Mouse (Mus musculus): ENCODE results near the gene Nemf. TPM values are rescaled to one million over a fixed set of nuclear protein-coding genes. Genes with fewer than 3 reads are reported as not detected.

Nemf gene
- polyA plus RNA-seq, 2 experiments: 37.8 to 78.6 TPM

DNA sequence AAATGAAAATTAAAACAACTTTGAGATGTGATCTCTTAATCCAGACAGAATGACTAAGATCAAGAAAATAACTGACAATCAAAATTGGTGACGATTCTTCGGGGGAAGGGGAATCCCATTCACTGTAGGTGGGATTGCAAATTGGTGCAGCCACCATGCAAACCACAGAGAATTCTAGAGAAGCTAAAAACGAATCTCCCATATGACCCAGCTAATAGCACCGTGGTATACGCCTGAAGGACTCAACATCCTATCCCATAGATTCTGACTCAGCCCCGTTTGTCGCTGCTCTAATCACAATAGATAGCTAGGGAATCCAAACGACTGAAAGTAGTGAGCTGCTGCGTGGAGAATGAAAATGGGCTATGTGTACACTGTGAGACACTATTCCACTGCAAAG lies 68.3 kb downstream of the Nemf start:
- Histone ChIP-seq H3K4me1 (ENCODE audit: control insufficient read depth, insufficient read depth, low read length) (no peaks in the 10 kb centered on the region), H3K9me3 (ENCODE audit: control insufficient read depth, low read length) (no peaks in the 10 kb centered on the region), H3K36me3 (ENCODE audit: control insufficient read depth, insufficient read depth, low read length) (no peaks in the 10 kb centered on the region), H3K4me3 (replicated peaks; ENCODE audit: low read length) (no peak overlapping the region), H3K27me3 (ENCODE audit: control insufficient read depth, insufficient read depth, low read length) (no peaks in the 10 kb centered on the region), H3K27ac (replicated peaks; ENCODE audit: low read depth, low read length) (no peak overlapping the region), H3K9ac (ENCODE audit: low read depth, low read length, severe bottlenecking) (no peak overlapping the region), H3K4me2 (replicated peaks; ENCODE audit: low read depth, low read length, severe bottlenecking) (no peak overlapping the region)
- TF ChIP-seq POLR2A (IDR thresholded peaks at IDR 0.05; ENCODE audit: borderline replicate concordance, extremely low read depth, insufficient read depth, insufficient read length): no peak
- no peak for ATAC-seq (ENCODE audit: low FRiP score, low read depth)
- WGBS: 82% methylated on average over 9 of the region's 9 CpGs
- DNase-seq (ENCODE audit: low spot score): no peak

DNA sequence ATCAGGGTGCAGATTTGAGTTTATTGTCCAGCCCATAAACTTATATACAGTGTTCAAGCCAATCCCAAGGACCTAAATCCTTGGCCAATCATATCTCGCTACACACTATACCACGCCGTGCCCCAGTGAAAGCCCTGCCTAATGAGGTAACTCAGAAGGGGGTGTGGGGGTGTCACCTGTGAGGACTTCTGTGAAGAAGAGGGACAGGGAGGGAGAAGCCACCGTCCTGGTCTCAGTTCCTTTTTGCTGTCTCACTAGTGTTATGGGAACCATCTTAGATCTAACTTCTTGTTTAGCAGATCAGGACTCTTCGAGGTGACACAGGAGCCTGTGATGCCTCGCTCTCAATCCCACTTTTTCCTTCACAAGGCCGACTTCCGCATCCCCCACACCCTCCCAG lies 69.4 kb downstream of the Nemf start:
- H3K9me3 ChIP-seq (ENCODE audit: control insufficient read depth, low read length): no peaks in the 10 kb centered on the region
- no peak overlapping the region for H3K9ac ChIP-seq (ENCODE audit: low read depth, low read length, severe bottlenecking)
- DNase-seq (ENCODE audit: low spot score): no peak
- no peak overlapping the region for H3K27ac ChIP-seq (replicated peaks; ENCODE audit: low read depth, low read length)
- no peaks in the 10 kb centered on the region for H3K27me3 ChIP-seq (ENCODE audit: control insufficient read depth, insufficient read depth, low read length)
- H3K4me3 ChIP-seq (replicated peaks; ENCODE audit: low read length): no peak overlapping the region
- ATAC-seq (ENCODE audit: low FRiP score, low read depth): no peak
- no peak for TF ChIP-seq POLR2A (IDR thresholded peaks at IDR 0.05; ENCODE audit: borderline replicate concordance, extremely low read depth, insufficient read depth, insufficient read length)
- no peaks in the 10 kb centered on the region for H3K36me3 ChIP-seq (ENCODE audit: control insufficient read depth, insufficient read depth, low read length)
- no peak overlapping the region for H3K4me2 ChIP-seq (replicated peaks; ENCODE audit: low read depth, low read length, severe bottlenecking)
- 86% methylated on average over 8 of the region's 8 CpGs for WGBS
- no peaks in the 10 kb centered on the region for H3K4me1 ChIP-seq (ENCODE audit: control insufficient read depth, insufficient read depth, low read length)

DNA sequence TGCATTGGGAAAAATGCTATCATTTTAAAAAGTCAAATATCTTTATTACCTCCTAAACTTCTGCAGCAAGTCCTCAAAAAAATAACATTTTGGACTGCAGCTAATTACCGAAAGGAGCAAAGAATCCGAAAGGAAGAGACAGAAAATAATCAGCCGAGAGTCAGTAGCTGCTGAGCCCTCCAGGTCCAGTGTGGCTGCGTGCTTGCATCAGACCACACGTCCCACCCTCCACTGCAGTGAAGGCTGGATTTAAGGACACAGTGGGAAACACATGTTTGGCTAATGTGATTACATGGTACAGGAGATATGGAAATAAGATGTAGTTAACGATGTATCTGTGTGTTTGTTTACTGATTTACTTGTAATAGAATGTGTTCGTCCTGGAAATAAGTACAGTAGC lies 73.8 kb downstream of the Nemf start:
- 82% methylated on average over 7 of the region's 7 CpGs for WGBS
- no peaks in the 10 kb centered on the region for H3K4me1 ChIP-seq (ENCODE audit: control insufficient read depth, insufficient read depth, low read length)
- H3K4me3 ChIP-seq (replicated peaks; ENCODE audit: low read length): no peak overlapping the region
- ATAC-seq (ENCODE audit: low FRiP score, low read depth) (no peak), DNase-seq (ENCODE audit: low spot score) (no peak)
- no peak overlapping the region for H3K4me2 ChIP-seq (replicated peaks; ENCODE audit: low read depth, low read length, severe bottlenecking)
- TF ChIP-seq POLR2A (IDR thresholded peaks at IDR 0.05; ENCODE audit: borderline replicate concordance, extremely low read depth, insufficient read depth, insufficient read length): no peak
- no peaks in the 10 kb centered on the region for H3K9me3 ChIP-seq (ENCODE audit: control insufficient read depth, low read length)
- no peak overlapping the region for H3K9ac ChIP-seq (ENCODE audit: low read depth, low read length, severe bottlenecking)
- H3K27ac ChIP-seq (replicated peaks; ENCODE audit: low read depth, low read length): no peak overlapping the region
- H3K27me3 ChIP-seq (ENCODE audit: control insufficient read depth, insufficient read depth, low read length): no peaks in the 10 kb centered on the region
- H3K36me3 ChIP-seq (ENCODE audit: control insufficient read depth, insufficient read depth, low read length): no peaks in the 10 kb centered on the region

DNA sequence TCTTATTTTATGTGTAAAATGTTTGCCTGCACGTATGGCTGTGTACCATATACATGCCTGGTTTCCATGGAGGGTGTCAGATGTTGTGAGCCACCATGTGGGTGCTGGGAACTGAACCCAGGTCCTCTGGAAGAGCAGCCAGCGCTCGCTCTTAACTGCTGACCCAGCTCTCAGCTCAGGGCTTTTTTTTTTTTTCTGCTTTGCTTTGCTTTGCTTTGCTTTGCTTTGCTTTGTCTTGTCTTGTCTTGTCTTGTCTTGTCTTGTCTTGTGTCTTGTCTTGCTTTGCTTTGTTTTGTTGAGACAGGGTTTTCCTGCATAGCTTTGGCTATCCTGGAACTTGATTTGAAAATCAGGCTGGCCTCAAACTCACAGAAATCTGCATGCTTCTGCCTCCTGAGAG lies 76.0 kb downstream of the Nemf start:
- 94% methylated on average over 3 of the region's 3 CpGs for WGBS
- H3K27me3 ChIP-seq (ENCODE audit: control insufficient read depth, insufficient read depth, low read length): no peaks in the 10 kb centered on the region

DNA sequence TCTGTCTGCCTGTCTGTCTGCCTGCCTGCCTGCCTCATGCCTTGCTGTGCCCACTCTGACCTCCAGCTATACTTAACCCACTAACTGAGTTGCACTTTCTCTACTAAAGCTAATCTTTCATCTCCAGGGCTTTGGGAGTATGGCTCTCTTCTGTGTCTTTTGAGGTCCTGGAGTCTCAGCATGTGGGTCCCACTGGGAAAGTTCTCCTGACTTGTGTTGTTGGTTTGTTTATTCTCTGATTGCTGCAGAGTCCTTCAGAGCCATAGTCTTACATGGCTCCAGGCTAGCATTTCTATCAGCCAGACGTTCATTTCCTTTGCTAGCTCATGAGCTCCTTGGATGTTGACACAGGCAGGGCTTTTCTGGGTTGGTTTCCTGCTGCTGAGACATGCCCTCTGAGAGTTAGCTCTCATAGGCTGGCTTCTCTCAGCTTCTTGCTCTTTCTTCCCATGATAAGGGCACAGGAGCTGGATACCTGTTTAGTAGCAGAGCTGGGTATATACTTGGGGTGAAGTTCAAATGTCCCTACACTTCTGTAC lies 77.0 kb downstream of the Nemf start:
- no peaks in the 10 kb centered on the region for H3K9me3 ChIP-seq (ENCODE audit: control insufficient read depth, low read length)
- no peaks in the 10 kb centered on the region for H3K4me1 ChIP-seq (ENCODE audit: control insufficient read depth, insufficient read depth, low read length)
- H3K4me3 ChIP-seq (replicated peaks; ENCODE audit: low read length): no peak overlapping the region
- no peak overlapping the region for H3K27ac ChIP-seq (replicated peaks; ENCODE audit: low read depth, low read length)
- TF ChIP-seq POLR2A (IDR thresholded peaks at IDR 0.05; ENCODE audit: borderline replicate concordance, extremely low read depth, insufficient read depth, insufficient read length): no peak
- H3K27me3 ChIP-seq (ENCODE audit: control insufficient read depth, insufficient read depth, low read length): no peaks in the 10 kb centered on the region
- no peak for DNase-seq (ENCODE audit: low spot score)
- WGBS: 30% methylated on average over 1 of the region's 1 CpGs
- H3K9ac ChIP-seq (ENCODE audit: low read depth, low read length, severe bottlenecking): no peak overlapping the region
- no peak overlapping the region for H3K4me2 ChIP-seq (replicated peaks; ENCODE audit: low read depth, low read length, severe bottlenecking)
- no peak for ATAC-seq (ENCODE audit: low FRiP score, low read depth)
- no peaks in the 10 kb centered on the region for H3K36me3 ChIP-seq (ENCODE audit: control insufficient read depth, insufficient read depth, low read length)

More for the DNA sequence above, 76.0 kb downstream of the Nemf start:
- Histone ChIP-seq H3K9me3 (ENCODE audit: control insufficient read depth, low read length) (no peaks in the 10 kb centered on the region), H3K4me1 (ENCODE audit: control insufficient read depth, insufficient read depth, low read length) (no peaks in the 10 kb centered on the region), H3K36me3 (ENCODE audit: control insufficient read depth, insufficient read depth, low read length) (no peaks in the 10 kb centered on the region), H3K9ac (ENCODE audit: low read depth, low read length, severe bottlenecking) (no peak overlapping the region), H3K4me3 (replicated peaks; ENCODE audit: low read length) (no peak overlapping the region), H3K4me2 (replicated peaks; ENCODE audit: low read depth, low read length, severe bottlenecking) (no peak overlapping the region), H3K27ac (replicated peaks; ENCODE audit: low read depth, low read length) (no peak overlapping the region)
- DNase-seq (ENCODE audit: low spot score) (no peak), ATAC-seq (ENCODE audit: low FRiP score, low read depth) (no peak)
- no peak for TF ChIP-seq POLR2A (IDR thresholded peaks at IDR 0.05; ENCODE audit: borderline replicate concordance, extremely low read depth, insufficient read depth, insufficient read length)

DNA sequence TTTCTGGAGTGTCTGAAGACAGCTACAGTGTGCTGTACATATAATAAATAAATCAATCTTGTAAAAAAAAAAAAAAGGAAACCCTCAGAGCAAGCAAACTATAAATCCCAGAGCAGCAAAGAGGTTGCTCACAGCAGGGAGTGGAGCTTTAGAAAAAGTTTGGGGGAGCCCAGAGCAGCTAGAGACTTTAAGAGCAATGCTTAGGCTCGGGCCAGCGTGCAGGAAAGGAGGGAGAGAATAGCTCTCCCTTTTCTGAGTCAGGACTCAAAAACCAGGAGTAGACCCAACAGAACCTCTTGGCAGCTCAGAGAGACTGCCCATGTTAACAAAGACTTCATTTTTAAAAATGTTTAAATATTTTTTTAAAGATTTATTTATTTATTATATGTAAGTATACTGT lies 88.0 kb downstream of the Nemf start:
- TF ChIP-seq POLR2A (IDR thresholded peaks at IDR 0.05; ENCODE audit: borderline replicate concordance, extremely low read depth, insufficient read depth, insufficient read length): no peak
- no peak overlapping the region for H3K9ac ChIP-seq (ENCODE audit: low read depth, low read length, severe bottlenecking)
- no peak overlapping the region for H3K27ac ChIP-seq (replicated peaks; ENCODE audit: low read depth, low read length)
- 49% methylated on average over 2 of the region's 2 CpGs for WGBS
- H3K36me3 ChIP-seq (ENCODE audit: control insufficient read depth, insufficient read depth, low read length): no peaks in the 10 kb centered on the region
- no peak overlapping the region for H3K4me2 ChIP-seq (replicated peaks; ENCODE audit: low read depth, low read length, severe bottlenecking)
- H3K9me3 ChIP-seq (ENCODE audit: control insufficient read depth, low read length): no peaks in the 10 kb centered on the region
- H3K4me1 ChIP-seq (ENCODE audit: control insufficient read depth, insufficient read depth, low read length): no peaks in the 10 kb centered on the region
- no peak for ATAC-seq (ENCODE audit: low FRiP score, low read depth)
- H3K27me3 ChIP-seq (ENCODE audit: control insufficient read depth, insufficient read depth, low read length): no peaks in the 10 kb centered on the region
- DNase-seq (ENCODE audit: low spot score): no peak
- H3K4me3 ChIP-seq (replicated peaks; ENCODE audit: low read length): no peak overlapping the region

Data from limb, embryonic 14.5 days (tissue).